Mouse (Mus musculus): ENCODE measurements at regions not wholly inside any gene's neighbourhood (a gene's known extent, or its start where the extent isn't known, plus 50 kb on each side); places are given as distances from the start of the nearest gene placed in this dataset.

DNA sequence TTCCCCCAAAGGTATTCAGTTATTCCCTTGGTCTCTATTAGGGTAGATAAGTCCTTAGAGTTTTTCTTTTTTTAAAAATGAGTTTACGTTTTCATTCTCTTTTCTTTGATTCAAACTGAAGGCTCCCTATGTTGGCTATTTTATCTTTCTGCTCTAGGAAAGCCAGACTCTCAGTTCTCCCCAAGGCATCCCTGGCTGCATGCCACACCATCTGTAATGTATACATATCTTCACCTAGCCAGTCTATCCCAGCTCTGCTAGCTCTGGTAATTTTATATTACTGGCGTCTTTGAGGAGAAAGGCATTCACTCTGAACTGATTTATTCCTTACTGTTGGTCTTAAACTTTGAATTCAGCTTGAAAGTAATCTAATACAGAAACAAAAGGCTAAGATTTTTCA, 65.2 kb upstream of the Cabcoco1 start:
- Histone ChIP-seq H3K36me3 (ENCODE audit: control insufficient read depth, insufficient read depth, low read length) (no peaks in the 10 kb centered on the region), H3K27me3 (ENCODE audit: control insufficient read depth, insufficient read depth, low read length) (no peaks in the 10 kb centered on the region), H3K27ac (ENCODE audit: low read depth, low read length) (no peak overlapping the region), H3K4me1 (ENCODE audit: control insufficient read depth, insufficient read depth, low read length) (no peaks in the 10 kb centered on the region), H3K9me3 (ENCODE audit: control insufficient read depth, low read length) (no peaks in the 10 kb centered on the region), H3K9ac (ENCODE audit: low read length) (no peak overlapping the region), H3K4me2 (ENCODE audit: low read depth) (no peak overlapping the region), H3K4me3 (ENCODE audit: low read depth, low read length) (no peak overlapping the region)
- WGBS, result 67% methylated on average over 2 of the region's 2 CpGs
- no peak for DNase-seq (ENCODE audit: low spot score)
- no peak for ATAC-seq (ENCODE audit: insufficient read depth, low FRiP score, low TSS enrichment)

DNA sequence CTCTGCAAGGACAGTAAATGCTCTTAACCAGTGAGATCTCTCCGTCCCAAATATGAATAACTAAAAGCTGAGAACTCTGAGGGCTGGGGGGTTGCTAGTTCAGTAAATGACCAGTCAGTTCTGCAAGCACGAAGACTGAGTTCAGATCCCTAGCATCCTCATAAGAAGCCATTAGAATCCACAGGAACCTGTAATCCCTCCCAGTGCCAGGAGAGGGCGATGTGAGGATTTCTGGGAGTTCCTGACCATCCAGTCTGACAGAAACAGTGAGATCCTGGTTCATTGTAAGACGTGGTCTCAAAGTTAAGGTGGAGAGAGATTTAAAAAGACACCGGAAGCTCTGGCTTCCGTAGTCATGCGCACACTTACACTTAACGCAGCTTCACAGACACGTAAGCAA, 70.2 kb upstream of the Cabcoco1 start:
- Histone ChIP-seq H3K4me1 (ENCODE audit: control insufficient read depth, insufficient read depth, low read length) (no peaks in the 10 kb centered on the region), H3K4me2 (ENCODE audit: low read depth) (no peak overlapping the region), H3K27me3 (ENCODE audit: control insufficient read depth, insufficient read depth, low read length) (no peaks in the 10 kb centered on the region), H3K36me3 (ENCODE audit: control insufficient read depth, insufficient read depth, low read length) (no peaks in the 10 kb centered on the region), H3K27ac (ENCODE audit: low read depth, low read length) (no peak overlapping the region), H3K9ac (ENCODE audit: low read length) (no peak overlapping the region), H3K9me3 (ENCODE audit: control insufficient read depth, low read length) (no peaks in the 10 kb centered on the region), H3K4me3 (ENCODE audit: low read depth, low read length) (no peak overlapping the region)
- DNase-seq (ENCODE audit: low spot score) (peak; percentile 35), ATAC-seq (ENCODE audit: insufficient read depth, low FRiP score, low TSS enrichment) (no peak)
- WGBS, result 76% methylated on average over 9 of the region's 9 CpGs

DNA sequence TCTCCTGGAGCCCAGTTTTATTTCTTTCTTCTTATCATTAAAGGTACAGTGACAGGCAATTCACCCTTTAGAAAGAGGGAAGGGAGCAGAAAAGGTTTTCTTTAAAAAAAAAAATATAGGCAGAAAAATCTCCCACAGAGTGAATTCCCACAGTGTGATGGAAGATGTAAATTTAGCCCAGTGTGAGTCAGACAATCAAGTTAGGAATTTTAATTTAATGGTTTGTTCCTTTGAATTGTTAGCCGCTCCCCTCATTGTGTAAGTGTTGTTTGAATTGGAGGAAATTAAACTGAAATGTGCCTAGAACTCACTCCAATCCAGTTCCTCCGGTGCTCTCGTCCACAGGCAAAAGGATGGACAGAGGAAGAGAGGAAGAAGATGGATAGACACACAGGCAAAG, 71.0 kb upstream of the Cabcoco1 start:
- DNase-seq (ENCODE audit: low spot score), result no peak
- no peak overlapping the region for H3K9ac ChIP-seq (ENCODE audit: low read length)
- H3K4me2 ChIP-seq (ENCODE audit: low read depth), result no peak overlapping the region
- no peaks in the 10 kb centered on the region for H3K27me3 ChIP-seq (ENCODE audit: control insufficient read depth, insufficient read depth, low read length)
- no peaks in the 10 kb centered on the region for H3K4me1 ChIP-seq (ENCODE audit: control insufficient read depth, insufficient read depth, low read length)
- no peaks in the 10 kb centered on the region for H3K36me3 ChIP-seq (ENCODE audit: control insufficient read depth, insufficient read depth, low read length)
- no peaks in the 10 kb centered on the region for H3K9me3 ChIP-seq (ENCODE audit: control insufficient read depth, low read length)
- no peak overlapping the region for H3K4me3 ChIP-seq (ENCODE audit: low read depth, low read length)
- 82% methylated on average over 3 of the region's 3 CpGs for WGBS
- H3K27ac ChIP-seq (ENCODE audit: low read depth, low read length), result no peak overlapping the region
- ATAC-seq (ENCODE audit: insufficient read depth, low FRiP score, low TSS enrichment), result no peak

DNA sequence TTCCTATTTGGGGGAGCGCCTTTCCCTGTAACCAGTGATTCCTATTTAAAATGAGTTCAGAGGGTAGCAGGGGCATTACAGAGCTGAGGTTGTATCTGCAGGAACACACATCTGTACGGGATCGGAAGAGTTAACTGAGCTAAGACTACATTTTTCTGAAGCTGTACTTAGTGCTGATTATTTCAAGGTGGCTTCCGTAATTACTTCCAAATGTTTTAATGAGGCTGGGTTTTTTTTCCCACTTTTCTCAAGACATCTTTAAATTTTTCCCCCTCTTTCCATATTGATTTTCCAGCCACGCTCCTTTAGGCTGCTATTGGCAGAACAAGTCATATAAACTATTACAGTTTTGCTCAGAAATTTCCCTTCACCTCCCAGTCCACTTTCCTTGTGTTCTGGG, 82.1 kb upstream of the Cabcoco1 start:
- 78% methylated on average over 5 of the region's 5 CpGs for WGBS

DNA sequence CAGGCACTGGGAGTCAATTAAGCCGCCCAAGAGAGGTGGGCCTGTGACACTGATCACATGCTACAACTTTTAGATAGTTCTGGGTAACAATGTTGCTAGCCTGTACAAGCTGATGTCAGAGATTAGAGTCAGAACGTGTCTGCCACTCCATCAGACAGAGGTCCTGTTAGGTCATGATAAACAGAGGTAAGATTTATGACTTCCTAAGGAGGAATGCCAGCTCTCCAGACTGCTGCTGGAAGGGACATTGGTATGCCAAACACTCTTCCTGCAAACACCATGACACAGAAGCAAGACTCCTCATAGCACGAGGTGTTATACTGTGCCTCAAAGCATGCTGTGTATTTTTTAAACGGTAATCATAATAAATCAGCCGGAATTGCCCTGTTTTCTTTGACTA, 83.6 kb upstream of the Cabcoco1 start:
- no peak overlapping the region for H3K4me3 ChIP-seq (ENCODE audit: low read depth, low read length)
- 48% methylated on average over 5 of the region's 5 CpGs for WGBS
- H3K9ac ChIP-seq (ENCODE audit: low read length), result no peak overlapping the region
- H3K9me3 ChIP-seq (ENCODE audit: control insufficient read depth, low read length), result no peaks in the 10 kb centered on the region
- no peaks in the 10 kb centered on the region for H3K36me3 ChIP-seq (ENCODE audit: control insufficient read depth, insufficient read depth, low read length)
- ATAC-seq (ENCODE audit: insufficient read depth, low FRiP score, low TSS enrichment) (no peak), DNase-seq (ENCODE audit: low spot score) (no peak)
- no peaks in the 10 kb centered on the region for H3K4me1 ChIP-seq (ENCODE audit: control insufficient read depth, insufficient read depth, low read length)
- H3K27me3 ChIP-seq (ENCODE audit: control insufficient read depth, insufficient read depth, low read length), result no peaks in the 10 kb centered on the region
- no peak overlapping the region for H3K4me2 ChIP-seq (ENCODE audit: low read depth)
- no peak overlapping the region for H3K27ac ChIP-seq (ENCODE audit: low read depth, low read length)

More for the DNA sequence above, 82.1 kb upstream of the Cabcoco1 start:
- Histone ChIP-seq H3K4me2 (ENCODE audit: low read depth) (no peak overlapping the region), H3K4me3 (ENCODE audit: low read depth, low read length) (no peak overlapping the region), H3K9ac (ENCODE audit: low read length) (no peak overlapping the region), H3K27ac (ENCODE audit: low read depth, low read length) (no peak overlapping the region), H3K4me1 (ENCODE audit: control insufficient read depth, insufficient read depth, low read length) (no peaks in the 10 kb centered on the region), H3K9me3 (ENCODE audit: control insufficient read depth, low read length) (no peaks in the 10 kb centered on the region), H3K27me3 (ENCODE audit: control insufficient read depth, insufficient read depth, low read length) (no peaks in the 10 kb centered on the region), H3K36me3 (ENCODE audit: control insufficient read depth, insufficient read depth, low read length) (no peaks in the 10 kb centered on the region)
- DNase-seq (ENCODE audit: low spot score), result no peak
- no peak for ATAC-seq (ENCODE audit: insufficient read depth, low FRiP score, low TSS enrichment)

DNA sequence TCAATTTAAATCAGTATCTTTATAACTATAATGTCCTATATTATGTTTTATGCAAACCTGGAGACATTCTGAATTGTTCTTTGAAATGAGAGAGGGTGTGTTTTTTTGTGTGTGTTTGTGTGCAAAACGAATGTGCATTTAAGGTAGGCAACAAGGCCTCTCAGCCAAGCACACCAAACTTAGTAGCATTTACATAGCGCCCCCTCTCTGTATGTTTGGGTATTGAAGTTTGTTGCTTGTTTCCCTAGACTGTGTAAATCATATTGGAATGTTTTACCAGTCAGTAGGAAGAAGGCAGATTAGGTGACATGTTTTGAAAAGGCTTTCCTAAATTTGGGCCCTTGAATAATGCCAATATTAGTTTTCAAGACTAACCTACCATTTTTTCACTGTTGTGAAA, 84.1 kb upstream of the Cabcoco1 start:
- ATAC-seq (ENCODE audit: insufficient read depth, low FRiP score, low TSS enrichment) (no peak), DNase-seq (ENCODE audit: low spot score) (no peak)
- no peak overlapping the region for H3K9ac ChIP-seq (ENCODE audit: low read length)
- H3K36me3 ChIP-seq (ENCODE audit: control insufficient read depth, insufficient read depth, low read length), result no peaks in the 10 kb centered on the region
- no peak overlapping the region for H3K4me2 ChIP-seq (ENCODE audit: low read depth)
- 43% methylated on average over 2 of the region's 2 CpGs for WGBS
- no peaks in the 10 kb centered on the region for H3K9me3 ChIP-seq (ENCODE audit: control insufficient read depth, low read length)
- no peaks in the 10 kb centered on the region for H3K4me1 ChIP-seq (ENCODE audit: control insufficient read depth, insufficient read depth, low read length)
- H3K4me3 ChIP-seq (ENCODE audit: low read depth, low read length), result no peak overlapping the region
- H3K27ac ChIP-seq (ENCODE audit: low read depth, low read length), result no peak overlapping the region
- H3K27me3 ChIP-seq (ENCODE audit: control insufficient read depth, insufficient read depth, low read length), result no peaks in the 10 kb centered on the region

DNA sequence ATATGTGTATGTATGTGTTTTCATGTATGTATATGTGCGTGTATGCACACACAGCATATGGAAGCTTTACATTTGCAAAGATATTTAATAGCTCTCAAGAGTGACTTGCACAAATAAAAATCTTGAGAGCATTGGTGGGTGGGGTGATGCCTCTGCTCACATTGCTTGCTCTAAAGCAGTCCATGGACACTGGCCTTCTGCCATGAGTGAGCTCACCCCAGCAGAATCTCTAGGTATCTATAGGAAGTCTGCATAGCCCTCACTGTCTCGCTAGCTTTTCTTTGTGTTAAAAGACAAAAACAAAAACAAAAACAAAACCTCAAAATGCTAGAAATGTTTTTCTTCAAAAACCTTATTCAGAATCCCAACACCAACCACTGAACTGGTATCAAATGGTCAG, 87.8 kb upstream of the Cabcoco1 start:
- no peaks in the 10 kb centered on the region for H3K27me3 ChIP-seq (ENCODE audit: control insufficient read depth, insufficient read depth, low read length)
- 95% methylated on average over 2 of the region's 2 CpGs for WGBS
- no peak overlapping the region for H3K9ac ChIP-seq (ENCODE audit: low read length)
- DNase-seq (ENCODE audit: low spot score) (no peak), ATAC-seq (ENCODE audit: insufficient read depth, low FRiP score, low TSS enrichment) (no peak)
- no peak overlapping the region for H3K4me2 ChIP-seq (ENCODE audit: low read depth)
- no peak overlapping the region for H3K4me3 ChIP-seq (ENCODE audit: low read depth, low read length)
- no peaks in the 10 kb centered on the region for H3K4me1 ChIP-seq (ENCODE audit: control insufficient read depth, insufficient read depth, low read length)
- no peak overlapping the region for H3K27ac ChIP-seq (ENCODE audit: low read depth, low read length)
- H3K9me3 ChIP-seq (ENCODE audit: control insufficient read depth, low read length), result no peaks in the 10 kb centered on the region
- no peaks in the 10 kb centered on the region for H3K36me3 ChIP-seq (ENCODE audit: control insufficient read depth, insufficient read depth, low read length)

DNA sequence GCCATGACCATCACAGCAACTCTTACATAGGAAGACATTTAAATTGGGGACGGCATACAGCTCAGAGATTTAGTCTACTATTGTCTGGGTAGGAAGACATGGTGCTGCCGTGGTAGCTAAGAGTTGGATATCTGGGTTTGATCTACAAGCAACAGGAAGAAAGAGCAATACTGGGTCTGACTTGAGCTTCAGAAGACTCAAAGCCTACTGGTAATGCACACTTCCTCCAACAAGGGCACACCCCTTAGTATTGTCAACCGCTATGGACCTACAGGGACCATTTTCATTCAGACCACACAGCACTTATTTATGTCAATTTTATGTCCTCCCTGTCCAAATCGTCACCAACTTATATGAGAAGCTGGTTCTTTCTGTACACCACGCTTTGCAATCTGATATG, 90.3 kb upstream of the Tmem26 start:
- DNase-seq (ENCODE audit: low spot score) (no peak), ATAC-seq (ENCODE audit: insufficient read depth, low FRiP score, low TSS enrichment) (no peak)
- Histone ChIP-seq H3K4me1 (ENCODE audit: control insufficient read depth, insufficient read depth, low read length) (no peaks in the 10 kb centered on the region), H3K36me3 (ENCODE audit: control insufficient read depth, insufficient read depth, low read length) (no peaks in the 10 kb centered on the region), H3K9me3 (ENCODE audit: control insufficient read depth, low read length) (no peaks in the 10 kb centered on the region), H3K27me3 (ENCODE audit: control insufficient read depth, insufficient read depth, low read length) (no peaks in the 10 kb centered on the region), H3K27ac (ENCODE audit: low read depth, low read length) (no peak overlapping the region), H3K4me2 (ENCODE audit: low read depth) (no peak overlapping the region), H3K9ac (ENCODE audit: low read length) (no peak overlapping the region), H3K4me3 (ENCODE audit: low read depth, low read length) (no peak overlapping the region)
- WGBS, result 87% methylated on average over 5 of the region's 5 CpGs

DNA sequence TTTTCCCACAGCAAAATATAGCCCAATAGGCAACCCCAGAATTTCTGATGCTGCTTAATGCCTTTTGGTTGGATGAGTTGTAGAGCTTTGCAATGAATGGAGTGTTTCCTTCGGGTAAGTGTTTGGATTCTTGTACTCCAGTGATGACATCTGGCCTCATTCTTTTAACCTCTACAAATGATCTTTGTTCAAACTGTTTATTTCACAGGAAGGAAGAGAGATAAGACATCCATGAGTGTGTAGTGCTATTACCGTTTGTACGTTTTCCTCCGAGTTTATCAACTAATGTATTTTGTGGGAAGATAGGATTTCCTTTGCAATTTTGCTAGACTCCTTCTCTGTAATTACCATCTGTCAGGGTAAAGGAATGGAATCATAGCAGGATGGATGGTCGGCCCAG, 70.7 kb upstream of the Tmem26 start:
- ATAC-seq (ENCODE audit: insufficient read depth, low FRiP score, low TSS enrichment), result no peak
- WGBS, result 82% methylated on average over 5 of the region's 5 CpGs

More for the DNA sequence above, 70.7 kb upstream of the Tmem26 start:
- Histone ChIP-seq H3K4me1 (ENCODE audit: control insufficient read depth, insufficient read depth, low read length) (no peaks in the 10 kb centered on the region), H3K36me3 (ENCODE audit: control insufficient read depth, insufficient read depth, low read length) (no peaks in the 10 kb centered on the region), H3K9me3 (ENCODE audit: control insufficient read depth, low read length) (no peaks in the 10 kb centered on the region), H3K27ac (ENCODE audit: low read depth, low read length) (no peak overlapping the region), H3K27me3 (ENCODE audit: control insufficient read depth, insufficient read depth, low read length) (no peaks in the 10 kb centered on the region), H3K9ac (ENCODE audit: low read length) (no peak overlapping the region), H3K4me3 (ENCODE audit: low read depth, low read length) (no peak overlapping the region), H3K4me2 (ENCODE audit: low read depth) (no peak overlapping the region)
- no peak for DNase-seq (ENCODE audit: low spot score)

Measured in neural tube, embryonic 11.5 days (tissue).